Mouse (Mus musculus) heart, postnatal 0 days (tissue): ENCODE data around the gene Rasip1.

Experiments used
- CTCF ChIP-seq: IDR thresholded peaks from 2 replicates; pipeline ENCODE4 v1.5.1; 2016; ENCODE audit warnings: antibody characterized with exemption, control low read depth, low read depth
- EP300 ChIP-seq: IDR thresholded peaks from 2 replicates; pipeline ENCODE4 v1.6.1; 2016; ENCODE audit warnings: antibody characterized with exemption, low read depth

- TF ChIP-seq CTCF (no peak), EP300 (no peak)
Observed at GRCm38 (mm10) chr7:45617042-45617695, 10.1 kb upstream of the Rasip1 start, which contains the start of gene Fut1.
